26 mouse cellular contexts compared by ENCODE assay signal in genomic region chr6:12258273-12258672, GRCm38 (mm10).
DNase-seq lines count a peak whose midpoint lies in the region; ATAC-seq lines count a peak whose summit lies in the region.
"Had no signal": no experiment of that assay in that cellular context is flagged by ENCODE, and none has a peak within 500 bp of the region (broad histone marks: within the 10 kb centered on the region; RNA-seq: fewer than 3 reads in every experiment).

No protein-coding gene starts in this region.

- H3K4me2 ChIP-seq in midbrain, embryonic 15.5 days, result no peak overlapping the region
- H3K4me2 ChIP-seq in hindbrain, embryonic 14.5 days (replicated peaks), result no peak overlapping the region
- H3K4me2 ChIP-seq in midbrain, embryonic 16.5 days (ENCODE audit: low read length), result no peak overlapping the region
- H3K4me2 ChIP-seq in kidney, embryonic 15.5 days, result no peak overlapping the region
- H3K4me2 ChIP-seq: heart, embryonic 13.5 days; limb, embryonic 15.5 days; liver, embryonic 15.5 days; lung, embryonic 15.5 days had no signal

- ATAC-seq in midbrain, embryonic 15.5 days (replicated peaks), result no peak
- ATAC-seq in hindbrain, embryonic 14.5 days (ENCODE audit: low FRiP score), result no peak
- no peak for ATAC-seq in midbrain, embryonic 16.5 days
- no peak for ATAC-seq in kidney, embryonic 15.5 days (replicated peaks; ENCODE audit: low FRiP score)
- ATAC-seq: CD4-positive, CD25-positive, alpha-beta regulatory T cell, adult 4 months had no signal

- H3K9me3 ChIP-seq in midbrain, embryonic 10.5 days (replicated peaks), result no peaks in the 10 kb centered on the region
- no peaks in the 10 kb centered on the region for H3K9me3 ChIP-seq in midbrain, embryonic 15.5 days
- no peaks in the 10 kb centered on the region for H3K9me3 ChIP-seq in hindbrain, embryonic 14.5 days (ENCODE audit: control insufficient read depth, low read length)
- no peaks in the 10 kb centered on the region for H3K9me3 ChIP-seq in midbrain, embryonic 16.5 days (replicated peaks; ENCODE audit: control insufficient read depth, low read length, poor library complexity, severe bottlenecking)
- no peaks in the 10 kb centered on the region for H3K9me3 ChIP-seq in kidney, embryonic 15.5 days (replicated peaks)
- H3K9me3 ChIP-seq: forebrain, embryonic 15.5 days; heart, embryonic 13.5 days; limb, embryonic 15.5 days; liver, embryonic 15.5 days; lung, embryonic 15.5 days had no signal

- H3K36me3 ChIP-seq in midbrain, embryonic 10.5 days, result no peaks in the 10 kb centered on the region
- no peaks in the 10 kb centered on the region for H3K36me3 ChIP-seq in midbrain, embryonic 15.5 days (replicated peaks)
- no peaks in the 10 kb centered on the region for H3K36me3 ChIP-seq in hindbrain, embryonic 14.5 days (replicated peaks; ENCODE audit: control insufficient read depth, insufficient read depth)
- H3K36me3 ChIP-seq in midbrain, embryonic 16.5 days (ENCODE audit: control insufficient read depth, insufficient read depth, low read length), result no peaks in the 10 kb centered on the region
- no peaks in the 10 kb centered on the region for H3K36me3 ChIP-seq in kidney, embryonic 15.5 days
- H3K36me3 ChIP-seq: forebrain, embryonic 15.5 days; heart, embryonic 13.5 days; limb, embryonic 15.5 days; liver, embryonic 15.5 days; lung, embryonic 15.5 days had no signal

- 38% methylated on average over 3 of the region's 3 CpGs for WGBS in midbrain, embryonic 10.5 days
- WGBS in midbrain, embryonic 15.5 days, result 23% methylated on average over 3 of the region's 3 CpGs
- 17% methylated on average over 3 of the region's 3 CpGs for WGBS in hindbrain, embryonic 14.5 days
- 45% methylated on average over 3 of the region's 3 CpGs for WGBS in midbrain, embryonic 16.5 days
- WGBS in kidney, embryonic 15.5 days, result 81% methylated on average over 3 of the region's 3 CpGs

- peak overlapping the region; percentile 10; the same call in 1 of the 2 replicates for H3K27ac ChIP-seq in midbrain, embryonic 10.5 days (replicated peaks)
- H3K27ac ChIP-seq in midbrain, embryonic 15.5 days, result no peak overlapping the region
- 0 out of 2 replicates have a peak overlapping the region, but pooled peaks have one; percentile 84 for H3K27ac ChIP-seq in hindbrain, embryonic 14.5 days
- H3K27ac ChIP-seq in midbrain, embryonic 16.5 days (ENCODE audit: low read length), result 0 out of 2 replicates have a peak overlapping the region, but pooled peaks have one; percentile 58
- no peak overlapping the region for H3K27ac ChIP-seq in kidney, embryonic 15.5 days
- H3K27ac ChIP-seq: forebrain, embryonic 15.5 days; heart, adult 2 months; heart, embryonic 13.5 days; limb, embryonic 15.5 days; liver, embryonic 15.5 days; lung, embryonic 15.5 days had no signal

- H3K4me1 ChIP-seq in midbrain, embryonic 10.5 days, result peaks cover 36% of the 10 kb centered on the region
- H3K4me1 ChIP-seq in midbrain, embryonic 15.5 days, result peaks cover 21% of the 10 kb centered on the region
- H3K4me1 ChIP-seq in hindbrain, embryonic 14.5 days (replicated peaks; ENCODE audit: control insufficient read depth, insufficient read depth, low read length), result peaks cover 15% of the 10 kb centered on the region
- H3K4me1 ChIP-seq in midbrain, embryonic 16.5 days (ENCODE audit: control insufficient read depth, insufficient read depth, low read length), result peaks cover 16% of the 10 kb centered on the region
- no peaks in the 10 kb centered on the region for H3K4me1 ChIP-seq in kidney, embryonic 15.5 days
- H3K4me1 ChIP-seq: heart, embryonic 13.5 days; limb, embryonic 15.5 days; liver, embryonic 15.5 days; lung, embryonic 15.5 days had no signal

- H3K4me3 ChIP-seq in midbrain, embryonic 10.5 days, result no peak overlapping the region
- no peak overlapping the region for H3K4me3 ChIP-seq in midbrain, embryonic 15.5 days
- H3K4me3 ChIP-seq in hindbrain, embryonic 14.5 days (replicated peaks; ENCODE audit: low read length), result no peak overlapping the region
- no peak overlapping the region for H3K4me3 ChIP-seq in midbrain, embryonic 16.5 days (ENCODE audit: low read depth, low read length)
- no peak overlapping the region for H3K4me3 ChIP-seq in kidney, embryonic 15.5 days (replicated peaks)
- H3K4me3 ChIP-seq: forebrain, embryonic 15.5 days; heart, adult 2 months; heart, embryonic 13.5 days; limb, embryonic 15.5 days; liver, embryonic 15.5 days; lung, embryonic 15.5 days; myocyte had no signal

- H3K27me3 ChIP-seq in midbrain, embryonic 10.5 days (ENCODE audit: low read depth, poor library complexity, severe bottlenecking), result no peaks in the 10 kb centered on the region
- no peaks in the 10 kb centered on the region for H3K27me3 ChIP-seq in midbrain, embryonic 15.5 days (replicated peaks)
- H3K27me3 ChIP-seq in hindbrain, embryonic 14.5 days (ENCODE audit: control insufficient read depth, insufficient read depth, low read length), result no peaks in the 10 kb centered on the region
- no peaks in the 10 kb centered on the region for H3K27me3 ChIP-seq in midbrain, embryonic 16.5 days (ENCODE audit: control insufficient read depth, insufficient read depth, low read depth, low read length)
- H3K27me3 ChIP-seq in kidney, embryonic 15.5 days, result no peaks in the 10 kb centered on the region
- H3K27me3 ChIP-seq: forebrain, embryonic 15.5 days; heart, embryonic 13.5 days; liver, embryonic 15.5 days; lung, embryonic 15.5 days had no signal

- no peak overlapping the region for H3K9ac ChIP-seq in midbrain, embryonic 15.5 days
- H3K9ac ChIP-seq in hindbrain, embryonic 14.5 days, result no peak overlapping the region
- no peak overlapping the region for H3K9ac ChIP-seq in midbrain, embryonic 16.5 days (ENCODE audit: low read depth, low read length)
- H3K9ac ChIP-seq in kidney, embryonic 15.5 days, result no peak overlapping the region
- H3K9ac ChIP-seq: heart, embryonic 13.5 days; limb, embryonic 15.5 days; liver, embryonic 15.5 days; lung, embryonic 15.5 days had no signal

- DNase-seq in midbrain, embryonic 10.5 days (ENCODE audit: low spot score), result peak; percentile 29
- peak; percentile 39 for DNase-seq in embryo, embryonic 10.5 days (ENCODE audit: low spot score)
- DNase-seq in hindbrain, embryonic 14.5 days (ENCODE audit: low spot score), result no peak
- no peak for DNase-seq in kidney, adult 18-20 months
- DNase-seq in lung, postnatal 25 days (ENCODE audit: low spot score), result no peak
- DNase-seq: adrenal gland, postnatal 14 days; cerebellum, adult 8-10 months; heart, adult 2 months; heart, postnatal 14 days; kidney, adult 2 months; kidney, postnatal 10 days; left cerebral cortex, postnatal 4 days; lung, postnatal 4 days; right cerebral cortex, adult 18-20 months; right cerebral cortex, postnatal 4 days; thymus, postnatal 36 days had no signal

Comparison
In these comparisons a context has a peak if more than half of its experiments do, and no peak if none do; other contexts are left out.
1. H3K27ac ChIP-seq: peak in midbrain, embryonic 10.5 days (single experiment), hindbrain, embryonic 14.5 days (single experiment) and midbrain, embryonic 16.5 days (single experiment); none in midbrain, embryonic 15.5 days (single experiment) and kidney, embryonic 15.5 days (single experiment).
2. DNase-seq: peak in midbrain, embryonic 10.5 days (single experiment) and embryo, embryonic 10.5 days (single experiment); none in hindbrain, embryonic 14.5 days (single experiment), kidney, adult 18-20 months (single experiment) and lung, postnatal 25 days (single experiment).